Mouse (Mus musculus): Measurements from ENCODE around the gene P3h1.

DNA sequence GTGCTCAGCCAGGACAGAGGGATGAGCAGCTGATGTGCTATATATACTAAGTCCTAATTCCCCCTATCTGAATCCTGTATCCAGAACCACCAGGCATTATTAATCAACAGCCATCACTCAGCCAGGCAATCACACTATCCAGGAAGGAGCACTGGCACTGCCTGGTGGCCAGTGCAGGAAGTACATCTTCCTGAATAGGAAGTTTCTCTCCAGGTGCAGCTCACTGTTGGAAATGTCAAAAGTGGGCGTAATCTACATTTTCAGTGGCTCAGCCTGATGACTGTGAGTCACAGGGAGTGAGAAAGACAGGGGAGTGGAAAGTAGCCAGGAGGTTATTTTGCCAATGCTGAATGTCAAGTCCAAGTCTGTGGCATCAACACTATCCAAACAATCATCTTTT, 9.0 kb upstream of the P3h1 start:
- no peak for TF ChIP-seq GATA1 (IDR thresholded peaks at IDR 0.05; ENCODE audit: borderline replicate concordance, low read length)
- no peak for TF ChIP-seq FLI1 (IDR thresholded peaks at IDR 0.05; ENCODE audit: low read length)

Data from megakaryocyte, embryonic 14.5 days (primary cell).